Mouse (Mus musculus): Measurements from ENCODE around the gene Gm9.
"Not testable (repeated sequence)": the region's sequence is repeated elsewhere in the genome, so short reads cannot be mapped to it uniquely, and the experiment has no call there.

DNA sequence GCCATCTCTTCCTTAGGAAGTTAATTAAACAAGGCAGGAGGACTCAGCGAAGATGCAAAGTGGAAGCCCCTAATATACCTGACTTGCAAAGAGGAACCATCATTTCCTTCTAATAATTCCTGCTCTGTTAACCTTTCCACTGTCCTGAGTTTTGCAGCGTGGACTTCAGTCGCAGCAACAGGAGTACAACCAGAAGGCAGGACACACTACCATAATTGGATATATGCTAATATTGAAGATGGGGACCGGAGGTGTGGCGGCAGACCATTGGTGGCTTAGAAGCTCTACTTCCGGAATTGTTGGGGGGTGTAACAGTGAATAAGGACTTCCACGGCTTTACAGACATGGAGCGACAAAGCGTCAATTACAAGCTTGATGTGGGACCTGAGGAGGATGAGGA is 33.8 kb upstream of the Gm9 start, which contains the start of gene Rhox2a:
- not testable (repeated sequence) for TF ChIP-seq CTCF (IDR thresholded peaks at IDR 0.05; ENCODE audit: extremely low read depth, insufficient read depth, insufficient read length, insufficient replicate concordance); POLR2A (IDR thresholded peaks at IDR 0.05; ENCODE audit: low read depth, low read length)
